Mouse (Mus musculus) common myeloid progenitor, adult 5-6 weeks (primary cell): ENCODE measurements around the gene Ttc8. TPM values are rescaled to one million over a fixed set of nuclear protein-coding genes. Genes with fewer than 3 reads are reported as not detected.
"Not testable (repeated sequence)": the region's sequence is repeated elsewhere in the genome, so short reads cannot be mapped to it uniquely, and the experiment has no call there.

Experiments used
- ATAC-seq: replicated peaks from 2 replicates; pipeline ENCODE4 v1.8.0; 2016; ENCODE audit warnings: low read depth, mild to moderate bottlenecking, moderate TSS enrichment, inconsistent platforms; ENCODE audit not compliant: poor library complexity, severe bottlenecking
- total RNA-seq: library from RNA; stranded (forward); fragments of 200-1000, 187-1606 nt; gene quantifications from 2 replicates; pipeline ENCODE4 v1.2.3, GENCODE M21; 2017

The Ttc8 gene
- 10.4 and 11.6 TPM in 2 replicates for total RNA-seq

- peak; percentile 99 for ATAC-seq
Measured at GRCm38 (mm10) chr12:98920194-98920991, at the start of gene Ttc8. Gene Ttc8 (plus strand): TSS chr12:98920574.

DNA sequence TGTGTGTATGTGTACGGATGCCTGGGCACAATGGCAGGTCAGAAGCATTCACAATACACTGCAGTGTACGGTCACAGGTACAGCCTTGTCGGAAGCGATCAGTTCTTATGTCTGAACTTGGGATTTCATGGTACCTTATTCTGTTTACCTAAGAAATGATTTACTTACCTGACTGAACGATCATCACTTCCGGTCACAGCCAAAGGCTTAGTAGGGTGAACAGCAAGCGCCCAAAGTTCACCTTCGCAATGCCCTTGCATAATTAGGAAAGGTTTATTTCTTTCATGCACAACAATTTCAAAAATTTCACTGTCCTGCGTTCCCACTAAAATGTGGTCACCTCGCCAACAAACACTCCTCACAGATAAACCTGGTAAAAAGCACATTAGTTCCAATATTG, 47.5 kb upstream of the Ttc8 start:
- no peak for ATAC-seq

DNA sequence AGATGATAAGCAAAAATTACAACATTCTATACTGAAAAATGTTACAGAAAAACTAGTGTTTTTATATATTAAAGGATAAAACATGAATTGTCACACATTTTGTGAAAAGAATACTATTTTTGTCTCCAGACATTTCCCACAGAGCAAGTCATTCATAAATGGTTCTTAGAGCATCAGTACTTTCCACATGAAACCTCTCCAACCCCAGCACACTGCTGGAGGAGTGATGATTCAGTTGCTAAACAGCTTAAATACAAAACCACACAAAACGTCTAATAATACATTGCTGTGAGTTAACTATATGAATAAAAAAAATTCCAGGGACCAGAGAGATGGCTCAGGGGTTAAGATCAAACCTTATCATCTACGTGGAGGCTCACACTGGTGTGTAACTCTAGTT, 45.2 kb upstream of the Ttc8 start:
- no peak for ATAC-seq

DNA sequence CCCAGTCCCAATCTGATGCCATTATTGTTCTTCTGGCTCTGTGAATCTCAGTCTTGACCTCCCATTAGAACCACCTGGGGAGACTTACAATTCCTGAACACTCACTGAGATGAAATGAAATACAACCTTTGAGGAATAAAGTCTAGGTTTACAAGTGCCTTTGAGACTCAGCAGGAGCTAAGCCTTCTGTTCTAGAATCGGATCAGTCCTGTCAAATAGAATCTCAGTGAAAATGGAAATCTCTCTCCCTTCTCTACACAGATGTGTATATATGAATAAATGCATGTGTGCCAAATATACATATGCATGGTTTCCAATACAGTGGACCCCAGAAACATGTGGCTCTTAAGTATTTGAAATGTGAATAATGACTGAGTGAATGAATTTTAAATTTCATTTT, 41.7 kb upstream of the Ttc8 start:
- ATAC-seq: no peak

GRCm38 (mm10) chr12:98881796-98882195, 38.6 kb upstream of the Ttc8 start:
- no peak for ATAC-seq

GRCm38 (mm10) chr12:98884515-98884914, 35.9 kb upstream of the Ttc8 start:
- ATAC-seq: peak; percentile 78

- ATAC-seq: no peak
Measured at GRCm38 (mm10) chr12:98896761-98897160, 23.6 kb upstream of the Ttc8 start.

DNA sequence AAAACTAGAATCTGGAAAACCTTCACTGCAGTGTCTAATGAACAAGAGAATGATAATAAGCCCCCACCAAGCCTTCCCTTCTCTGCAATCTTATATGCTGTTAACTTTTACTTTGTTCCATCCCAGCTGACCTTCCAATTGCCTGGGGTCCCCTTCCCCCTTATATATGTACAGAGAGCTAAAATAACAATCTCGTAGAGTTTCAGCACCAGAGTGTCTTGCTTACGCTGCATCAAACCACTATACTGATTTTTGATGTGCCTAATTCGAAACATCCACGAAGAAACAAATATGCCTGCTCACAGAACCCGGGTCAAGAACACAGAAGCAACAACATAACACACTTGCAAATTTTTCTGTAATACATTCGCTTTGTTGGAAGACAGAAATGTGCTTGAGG, 20.7 kb upstream of the Ttc8 start:
- ATAC-seq: no peak

GRCm38 (mm10) chr12:98900341-98900880, 20.0 kb upstream of the Ttc8 start:
- ATAC-seq: peak; percentile 22

- ATAC-seq: peak; percentile 80
Measured at GRCm38 (mm10) chr12:98900881-98901801, 19.2 kb upstream of the Ttc8 start, which contains the start of gene Eml5. Gene Eml5 (minus strand): TSS chr12:98901484.

- ATAC-seq: no peak
Measured at GRCm38 (mm10) chr12:98905466-98905865, 14.9 kb upstream of the Ttc8 start.

DNA sequence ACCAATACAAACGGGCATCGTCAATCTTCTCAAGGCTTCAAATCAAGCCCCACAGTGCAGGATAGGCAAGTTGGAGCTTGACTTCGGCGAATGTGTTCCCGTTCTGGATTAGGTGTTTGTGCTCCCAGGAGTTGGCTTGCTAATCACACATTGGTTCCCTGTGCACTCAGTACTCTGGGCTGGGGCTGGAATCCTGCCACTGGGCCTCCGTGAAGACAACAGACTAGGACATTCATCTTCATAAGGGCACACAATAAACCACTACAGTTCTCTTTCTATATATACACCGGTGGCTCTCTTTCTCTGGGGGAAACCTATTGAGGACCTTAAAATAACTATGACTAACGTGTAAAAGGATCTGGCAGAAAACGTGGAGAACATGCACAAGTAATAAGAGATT, 10.3 kb upstream of the Ttc8 start:
- no peak for ATAC-seq

DNA sequence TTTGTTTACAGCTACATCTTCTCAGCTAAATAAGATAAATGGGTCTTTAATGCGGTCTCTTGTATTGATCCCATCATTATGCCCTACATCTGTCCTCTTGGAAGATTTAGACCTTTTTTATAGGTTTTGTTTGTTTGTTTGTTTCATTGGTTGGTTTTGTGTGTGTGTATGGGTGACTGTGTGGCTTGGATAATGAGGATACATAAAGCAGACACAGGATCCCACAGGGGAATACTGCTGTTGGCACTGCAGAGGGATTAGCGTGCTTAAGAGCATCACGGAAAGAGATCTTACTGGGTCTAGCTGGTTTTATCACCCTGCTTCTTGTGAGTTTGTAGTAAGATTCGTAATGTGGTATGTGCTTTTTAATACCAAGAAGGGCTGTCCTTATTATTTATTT, 10.8 kb downstream of the Ttc8 start:
- ATAC-seq: no peak

DNA sequence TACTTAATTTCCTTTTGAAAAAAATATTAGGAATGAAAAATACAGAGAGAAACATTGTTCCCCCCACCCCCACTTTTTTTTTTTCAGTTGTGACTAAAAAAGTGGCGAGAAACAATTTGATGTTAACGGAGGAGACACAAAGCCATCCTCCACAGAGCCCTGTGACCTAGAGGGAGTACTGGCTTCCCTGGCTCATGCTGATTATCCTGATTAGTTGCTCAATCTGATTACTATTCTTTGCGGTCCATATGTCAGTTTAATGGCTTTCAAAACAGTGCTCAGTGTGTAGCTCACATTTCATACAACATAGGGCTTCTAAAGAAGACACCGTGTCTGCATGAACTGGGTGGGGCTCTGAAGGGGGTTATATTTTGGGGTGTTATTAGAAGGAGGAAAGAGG, 12.1 kb downstream of the Ttc8 start:
- no peak for ATAC-seq

DNA sequence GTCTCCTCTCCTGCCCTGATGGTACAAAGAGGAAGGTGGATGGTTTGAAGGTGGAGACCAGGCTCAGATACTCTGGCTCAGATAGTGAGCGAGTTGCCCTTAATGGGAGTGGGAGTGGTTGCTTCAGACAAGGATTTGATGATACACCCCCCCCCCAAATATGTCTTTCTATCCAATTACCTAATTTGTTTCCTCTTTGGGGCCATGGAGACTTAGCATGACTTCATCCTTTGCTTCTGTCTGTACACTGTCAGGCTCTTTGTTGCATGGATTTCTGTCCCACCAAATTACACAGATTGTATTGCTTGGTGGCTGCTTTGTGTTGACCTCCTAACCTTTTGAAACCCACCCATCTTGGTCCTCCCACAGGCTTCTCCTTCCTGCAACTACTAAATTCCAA, 12.5 kb downstream of the Ttc8 start:
- no peak for ATAC-seq

GRCm38 (mm10) chr12:98951295-98951694, 30.9 kb downstream of the Ttc8 start:
- not testable (repeated sequence) for ATAC-seq

- ATAC-seq: no peak
Measured at GRCm38 (mm10) chr12:98956951-98957350, 36.6 kb downstream of the Ttc8 start.

- no peak for ATAC-seq
Measured at GRCm38 (mm10) chr12:98957455-98957854, 37.1 kb downstream of the Ttc8 start.

DNA sequence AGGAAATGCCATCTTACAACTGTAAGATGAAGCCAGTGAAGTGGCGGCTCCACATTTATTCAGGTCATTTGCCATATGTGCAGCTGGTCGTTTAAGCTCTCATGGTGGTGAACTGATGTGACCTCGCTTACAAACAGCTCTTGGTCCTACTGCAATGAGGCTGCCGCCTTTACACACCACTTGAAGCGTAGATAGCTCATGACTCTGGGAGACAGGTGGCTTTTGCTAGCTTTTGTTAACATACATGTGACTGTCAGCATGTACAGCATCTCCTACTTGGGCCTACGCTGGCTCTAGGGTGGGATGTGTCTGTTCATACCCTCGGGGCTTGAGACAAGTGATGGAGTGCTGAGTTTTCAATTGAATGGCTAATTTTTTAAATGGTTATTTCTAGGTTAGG, 40.6 kb downstream of the Ttc8 start:
- no peak for ATAC-seq

- ATAC-seq: no peak
Measured at GRCm38 (mm10) chr12:98961415-98961814, 41.0 kb downstream of the Ttc8 start.
